Mouse (Mus musculus) kidney, adult 2 months (tissue): ENCODE data around the gene Kirrel3.

Source experiments
- CTCF ChIP-seq: fragments of 200-500 bp; conservative IDR thresholded peaks from 2 replicates; pipeline ENCODE4 v1.5.1; 2011; ENCODE audit warnings: low read depth, mild to moderate bottlenecking, control low read depth, low read length, moderate library complexity, mixed read lengths; ENCODE audit not compliant: insufficient read depth, insufficient read length
- POLR2A ChIP-seq: fragments of 200-500 bp; IDR thresholded peaks from one replicate; pipeline ENCODE4 v1.6.1; 2011; ENCODE audit warnings: low read depth, low read length, control low read depth

DNA sequence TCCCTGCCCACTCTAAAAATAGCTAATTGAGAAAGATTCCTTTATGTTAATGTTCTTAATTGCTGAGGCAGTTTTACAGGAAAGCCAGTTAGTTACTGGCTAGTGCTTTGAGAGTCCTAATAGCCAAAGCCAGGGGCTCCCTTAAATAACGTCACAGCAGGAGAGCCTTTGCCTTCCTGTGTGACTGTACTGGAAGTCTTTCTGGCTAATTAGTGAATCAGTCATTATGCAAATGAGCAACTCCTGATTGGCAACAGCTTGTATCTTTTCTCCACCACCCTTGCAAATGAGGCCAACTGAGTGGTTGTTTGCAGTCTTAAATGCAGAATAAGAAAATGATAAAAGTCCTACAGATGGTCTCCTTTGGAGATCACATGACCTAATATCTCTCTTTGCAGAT is 226.3 kb downstream of the Kirrel3 start:
- TF ChIP-seq CTCF (no peak), POLR2A (no peak)
